Mouse (Mus musculus): ENCODE data around the gene Txnrd2. TPM values are rescaled to one million over a fixed set of nuclear protein-coding genes. Genes with fewer than 3 reads are reported as not detected.

Gene Txnrd2
- polyA plus RNA-seq, 1 experiment from 2014 or later: 40.1 TPM

GRCm38 (mm10) chr16:18411802-18412476, 14.2 kb upstream of the Txnrd2 start:
- WGBS: 88% methylated on average over 12 of the region's 12 CpGs
- peak; percentile 73 for DNase-seq (ENCODE audit: low spot score)
- peaks cover 72% of the 10 kb centered on the region for H3K36me3 ChIP-seq
- H3K9me3 ChIP-seq: no peaks in the 10 kb centered on the region
- peaks cover 39% of the 10 kb centered on the region for H3K4me1 ChIP-seq
- no peaks in the 10 kb centered on the region for H3K27me3 ChIP-seq (ENCODE audit: insufficient read depth, poor library complexity, severe bottlenecking)
- no peak overlapping the region for H3K4me3 ChIP-seq
- no peak overlapping the region for H3K27ac ChIP-seq

GRCm38 (mm10) chr16:18413032-18413816, 13.0 kb upstream of the Txnrd2 start:
- whole genome bisulfite sequencing: 88% methylated on average over 7 of the region's 7 CpGs

GRCm38 (mm10) chr16:18416094-18416761, 10.0 kb upstream of the Txnrd2 start:
- H3K27me3 ChIP-seq (ENCODE audit: insufficient read depth, poor library complexity, severe bottlenecking): no peaks in the 10 kb centered on the region
- WGBS: 72% methylated on average over 18 of the region's 18 CpGs
- peak; percentile 74 for DNase-seq (ENCODE audit: low spot score)
- no peaks in the 10 kb centered on the region for H3K9me3 ChIP-seq
- no peak overlapping the region for H3K4me3 ChIP-seq
- H3K36me3 ChIP-seq: peaks cover 57% of the 10 kb centered on the region
- peak overlapping the region; percentile 56; the same call in 1 of the 2 replicates for H3K27ac ChIP-seq
- H3K4me1 ChIP-seq: peaks cover 31% of the 10 kb centered on the region

More at GRCm38 (mm10) chr16:18413032-18413816, 13.0 kb upstream of the Txnrd2 start:
- Histone ChIP-seq H3K4me1 (peaks cover 37% of the 10 kb centered on the region), H3K9me3 (no peaks in the 10 kb centered on the region), H3K36me3 (peaks cover 70% of the 10 kb centered on the region), H3K27ac (no peak overlapping the region), H3K27me3 (ENCODE audit: insufficient read depth, poor library complexity, severe bottlenecking) (no peaks in the 10 kb centered on the region), H3K4me3 (no peak overlapping the region)
- DNase-seq (ENCODE audit: low spot score): no peak

DNA sequence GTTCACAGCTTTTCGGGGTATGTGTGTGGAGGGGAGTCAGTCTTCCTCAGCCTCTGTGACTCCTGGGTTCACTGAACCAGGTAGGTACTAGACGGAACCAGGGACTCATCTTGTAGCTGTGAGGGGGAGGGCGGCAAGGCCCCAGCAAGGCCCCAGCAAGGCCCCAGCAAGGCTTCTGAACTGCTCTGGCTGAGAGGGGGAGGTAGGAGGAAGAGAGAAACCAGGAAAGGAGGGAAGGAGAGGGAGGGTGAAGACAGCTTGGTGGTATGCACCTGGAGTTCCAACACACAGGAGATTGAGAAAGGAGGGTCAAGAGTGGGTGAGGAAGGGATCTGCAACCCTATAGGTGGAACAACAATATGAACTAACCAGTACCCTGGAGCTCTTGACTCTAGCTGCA, 9.3 kb upstream of the Txnrd2 start:
- Histone ChIP-seq H3K4me3 (no peak overlapping the region), H3K27me3 (ENCODE audit: insufficient read depth, poor library complexity, severe bottlenecking) (no peaks in the 10 kb centered on the region), H3K27ac (peak overlapping the region; percentile 56; the same call in 1 of the 2 replicates), H3K9me3 (no peaks in the 10 kb centered on the region), H3K4me1 (peaks cover 26% of the 10 kb centered on the region), H3K36me3 (peaks cover 57% of the 10 kb centered on the region)
- 82% methylated on average over 3 of the region's 3 CpGs for WGBS
- peak; percentile 76 for DNase-seq (ENCODE audit: low spot score)

GRCm38 (mm10) chr16:18417491-18417890, 8.7 kb upstream of the Txnrd2 start:
- Histone ChIP-seq H3K36me3 (peaks cover 60% of the 10 kb centered on the region), H3K9me3 (no peaks in the 10 kb centered on the region), H3K27ac (no peak overlapping the region), H3K4me1 (peaks cover 23% of the 10 kb centered on the region), H3K27me3 (ENCODE audit: insufficient read depth, poor library complexity, severe bottlenecking) (no peaks in the 10 kb centered on the region), H3K4me3 (no peak overlapping the region)
- 89% methylated on average over 5 of the region's 5 CpGs for WGBS
- DNase-seq (ENCODE audit: low spot score): no peak

GRCm38 (mm10) chr16:18418756-18419602, 7.2 kb upstream of the Txnrd2 start:
- Histone ChIP-seq H3K9me3 (no peaks in the 10 kb centered on the region), H3K4me1 (peaks cover 30% of the 10 kb centered on the region), H3K27me3 (ENCODE audit: insufficient read depth, poor library complexity, severe bottlenecking) (no peaks in the 10 kb centered on the region), H3K27ac (peak overlapping the region; percentile 22; the same call in 1 of the 2 replicates), H3K36me3 (peaks cover 64% of the 10 kb centered on the region), H3K4me3 (no peak overlapping the region)
- peak; percentile 89 for DNase-seq (ENCODE audit: low spot score)
- WGBS: 74% methylated on average over 4 of the region's 4 CpGs

DNA sequence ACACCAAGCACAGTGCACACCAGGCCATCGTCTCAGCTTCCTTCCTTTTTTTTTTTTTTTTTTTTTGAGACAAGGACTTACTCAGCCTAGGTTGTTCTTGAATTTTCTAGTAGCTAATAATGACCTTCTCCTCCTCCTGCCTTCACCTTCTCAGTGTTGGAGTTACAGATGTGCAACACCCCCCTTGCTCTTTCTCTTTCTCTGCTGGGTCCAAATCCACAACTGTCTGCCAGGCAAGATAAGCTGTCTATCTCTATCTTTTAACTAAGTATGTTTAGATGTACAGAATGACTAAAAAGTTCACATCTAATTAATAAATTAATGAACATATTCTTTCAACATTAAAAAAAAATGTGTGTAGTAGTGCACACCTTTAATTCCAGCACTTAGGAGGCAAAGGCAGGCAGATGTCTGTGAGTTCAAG, 6.6 kb upstream of the Txnrd2 start:
- no peaks in the 10 kb centered on the region for H3K9me3 ChIP-seq
- H3K27me3 ChIP-seq (ENCODE audit: insufficient read depth, poor library complexity, severe bottlenecking): no peaks in the 10 kb centered on the region
- peaks cover 63% of the 10 kb centered on the region for H3K36me3 ChIP-seq
- 67% methylated on average over 1 of the region's 1 CpGs for WGBS
- H3K4me1 ChIP-seq: peaks cover 37% of the 10 kb centered on the region
- DNase-seq (ENCODE audit: low spot score): no peak
- H3K27ac ChIP-seq: no peak overlapping the region
- H3K4me3 ChIP-seq: no peak overlapping the region

- DNase-seq (ENCODE audit: low spot score): no peak
- 80% methylated on average over 3 of the region's 3 CpGs for WGBS
- Histone ChIP-seq H3K27me3 (ENCODE audit: insufficient read depth, poor library complexity, severe bottlenecking) (no peaks in the 10 kb centered on the region), H3K4me1 (peaks cover 44% of the 10 kb centered on the region), H3K9me3 (no peaks in the 10 kb centered on the region), H3K4me3 (no peak overlapping the region), H3K27ac (no peak overlapping the region), H3K36me3 (peaks cover 55% of the 10 kb centered on the region)
These were observed 5.6 kb upstream of the Txnrd2 start for GRCm38 (mm10) chr16:18420571-18420970.

- H3K36me3 ChIP-seq: peaks cover 39% of the 10 kb centered on the region
- no peaks in the 10 kb centered on the region for H3K9me3 ChIP-seq
- WGBS: 79% methylated on average over 7 of the region's 7 CpGs
- DNase-seq (ENCODE audit: low spot score): no peak
- H3K4me3 ChIP-seq: no peak overlapping the region
- peak overlapping the region; percentile 22; the same call in 1 of the 2 replicates for H3K27ac ChIP-seq
- no peaks in the 10 kb centered on the region for H3K27me3 ChIP-seq (ENCODE audit: insufficient read depth, poor library complexity, severe bottlenecking)
- peaks cover 51% of the 10 kb centered on the region for H3K4me1 ChIP-seq
These were observed 2.8 kb upstream of the Txnrd2 start for GRCm38 (mm10) chr16:18423203-18423914.

DNA sequence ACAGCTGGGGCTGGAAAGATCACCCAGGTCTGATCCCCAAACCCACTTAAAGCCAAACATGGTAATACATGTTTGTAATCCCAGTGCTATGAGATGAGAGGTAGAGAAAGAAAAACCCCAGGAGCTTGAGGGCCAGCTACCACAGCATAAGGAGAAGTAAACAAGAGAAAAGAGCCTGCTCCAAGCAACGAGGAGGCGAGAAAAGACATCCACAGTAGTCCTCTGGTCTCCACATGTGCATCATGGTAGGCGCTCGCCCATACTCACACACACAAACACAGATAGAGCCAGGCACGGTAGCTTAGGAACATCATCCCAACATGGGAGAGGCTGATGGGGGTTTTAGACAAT, 2.3 kb upstream of the Txnrd2 start:
- no peak overlapping the region for H3K4me3 ChIP-seq
- H3K4me1 ChIP-seq: peaks cover 52% of the 10 kb centered on the region
- H3K36me3 ChIP-seq: peaks cover 34% of the 10 kb centered on the region
- H3K9me3 ChIP-seq: no peaks in the 10 kb centered on the region
- no peak for DNase-seq (ENCODE audit: low spot score)
- 85% methylated on average over 5 of the region's 5 CpGs for WGBS
- H3K27me3 ChIP-seq (ENCODE audit: insufficient read depth, poor library complexity, severe bottlenecking): no peaks in the 10 kb centered on the region
- 0 out of 2 replicates have a peak overlapping the region, but pooled peaks have one; percentile 10 for H3K27ac ChIP-seq

GRCm38 (mm10) chr16:18424364-18425045, 1.7 kb upstream of the Txnrd2 start:
- no peaks in the 10 kb centered on the region for H3K9me3 ChIP-seq
- 79% methylated on average over 11 of the region's 11 CpGs for WGBS
- H3K4me3 ChIP-seq: no peak overlapping the region
- peaks cover 34% of the 10 kb centered on the region for H3K36me3 ChIP-seq
- no peak for DNase-seq (ENCODE audit: low spot score)
- peaks cover 52% of the 10 kb centered on the region for H3K4me1 ChIP-seq
- H3K27me3 ChIP-seq (ENCODE audit: insufficient read depth, poor library complexity, severe bottlenecking): no peaks in the 10 kb centered on the region
- peak overlapping the region; percentile 10; the same call in 1 of the 2 replicates for H3K27ac ChIP-seq
